Mouse (Mus musculus): Measurements from ENCODE around the gene Rnf169.
"Not testable (repeated sequence)": the region's sequence is repeated elsewhere in the genome, so short reads cannot be mapped to it uniquely, and the experiment has no call there.

The Rnf169 gene

GRCm38 (mm10) chr7:99945012-99945411 is 35.2 kb downstream of the Rnf169 start:
- DNase-seq = not testable (repeated sequence)

DNA sequence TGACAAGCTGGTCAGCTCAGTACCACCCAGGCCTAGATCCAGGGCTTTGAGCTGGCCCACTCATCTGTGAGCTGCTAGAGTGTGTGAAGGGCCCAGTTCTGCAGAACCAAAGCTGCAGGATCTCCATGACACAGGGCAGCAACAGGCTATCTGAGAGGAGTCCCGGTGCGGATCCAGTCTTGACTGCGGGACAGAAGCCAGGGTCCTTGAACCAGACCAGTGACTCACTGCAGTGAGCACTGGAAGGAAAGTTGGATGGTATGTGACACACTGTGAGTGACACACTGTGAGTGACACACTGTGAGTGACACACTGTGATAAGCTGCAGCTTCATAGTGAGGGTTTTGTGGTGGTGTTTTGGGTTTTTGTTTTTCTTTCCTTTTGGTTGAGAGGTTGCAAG is 35.7 kb downstream of the Rnf169 start:
- DNase-seq = no peak

DNA sequence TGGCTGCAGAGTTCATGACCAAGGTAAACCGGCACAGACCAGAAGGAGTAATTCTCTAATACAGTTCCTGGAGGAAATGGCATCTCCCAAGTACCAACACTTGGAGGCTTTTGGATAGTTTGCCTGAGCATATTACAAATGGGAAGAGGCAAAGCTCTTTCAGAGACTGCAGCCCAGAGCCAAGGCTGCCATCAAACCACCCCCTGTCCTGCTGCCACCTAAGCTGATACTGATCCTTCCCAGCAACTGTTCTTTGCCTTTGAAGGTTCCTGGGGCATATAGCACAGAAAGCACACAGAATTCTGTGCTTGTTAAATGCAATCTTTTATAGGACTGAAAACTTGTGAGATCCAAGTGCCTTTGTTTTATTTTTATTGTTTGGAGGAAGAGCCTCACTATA is 39.6 kb downstream of the Rnf169 start:
- no peak for DNase-seq

- DNase-seq = peak; percentile 17 to 29
These were observed 44.5 kb downstream of the Rnf169 start for GRCm38 (mm10) chr7:99935758-99936157.

DNA sequence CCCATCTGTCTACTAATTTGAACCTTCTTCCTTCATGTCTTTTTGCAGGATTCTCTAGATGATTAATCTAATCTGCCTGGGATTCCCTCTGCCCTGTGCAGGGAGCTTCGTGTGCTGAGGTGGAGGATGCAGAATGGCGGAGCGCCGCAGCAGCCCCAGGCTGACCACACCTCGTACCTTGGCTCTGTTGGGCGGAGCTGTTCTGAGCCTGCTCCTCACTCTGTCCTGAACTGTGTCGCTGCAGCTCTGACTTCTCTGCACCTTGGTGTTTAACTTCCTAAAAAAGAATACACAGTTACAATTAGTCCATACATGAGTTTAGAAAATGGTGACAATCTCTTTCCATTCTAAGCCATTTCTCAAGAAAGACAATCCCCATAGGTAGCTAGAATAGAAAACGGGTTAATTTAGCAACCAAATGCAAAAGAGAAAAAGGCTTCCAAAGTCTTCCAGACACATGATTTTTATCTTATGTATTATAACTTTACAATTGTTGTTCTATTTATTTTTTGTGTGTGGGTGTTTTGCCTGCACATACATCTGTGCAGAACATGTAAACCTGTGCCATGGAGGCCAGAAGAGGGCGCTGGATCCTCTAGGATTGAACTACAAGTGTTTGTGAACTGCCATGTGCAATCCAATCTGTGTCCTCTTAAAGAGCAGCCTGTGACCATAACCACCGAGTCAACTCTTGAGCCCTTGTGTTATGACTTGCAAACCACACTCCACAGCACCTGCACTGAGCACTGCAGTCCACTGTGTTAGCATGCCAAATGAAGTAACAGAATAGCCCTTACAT is 53.1 kb downstream of the Rnf169 start:
- DNase-seq = peak; percentile 68

DNA sequence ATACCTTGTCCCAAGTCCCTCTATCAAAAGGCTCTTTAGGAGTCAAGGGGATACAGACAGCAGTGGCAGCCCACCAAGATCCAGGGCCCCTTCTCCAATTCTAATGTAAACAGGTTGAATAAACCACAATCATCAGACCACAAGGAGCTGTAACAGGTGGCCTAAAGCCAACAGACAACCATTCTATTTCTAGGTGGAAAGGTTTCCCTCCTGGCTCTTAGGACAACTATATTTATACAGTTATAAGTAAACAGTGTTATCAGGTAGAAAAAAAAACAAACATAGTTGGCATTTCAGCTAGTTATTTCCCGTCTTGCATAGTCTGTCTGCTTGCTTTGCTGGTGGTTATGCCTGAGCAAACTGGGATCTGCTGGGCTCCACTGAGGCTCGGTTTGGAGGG is 59.8 kb downstream of the Rnf169 start:
- no peak for DNase-seq

DNA sequence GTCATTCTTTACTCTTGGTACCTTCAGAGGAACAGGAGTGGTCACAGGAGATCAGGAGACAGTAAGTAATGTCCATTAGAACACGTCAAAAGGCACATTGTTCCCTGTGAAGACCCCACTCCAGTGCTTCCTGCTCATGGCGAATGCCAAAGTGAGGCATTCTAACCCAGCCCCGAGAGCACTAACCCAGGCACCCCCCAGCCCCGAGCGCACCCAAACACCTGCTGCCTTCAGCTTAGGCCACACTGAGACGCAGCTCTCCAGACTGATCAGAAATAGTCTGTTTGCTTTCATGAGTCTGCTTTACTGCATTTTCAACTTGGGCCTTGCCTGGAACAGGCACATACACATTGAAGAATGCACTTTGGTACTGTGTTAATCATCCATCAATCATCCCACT is 60.3 kb downstream of the Rnf169 start:
- no peak for DNase-seq

DNA sequence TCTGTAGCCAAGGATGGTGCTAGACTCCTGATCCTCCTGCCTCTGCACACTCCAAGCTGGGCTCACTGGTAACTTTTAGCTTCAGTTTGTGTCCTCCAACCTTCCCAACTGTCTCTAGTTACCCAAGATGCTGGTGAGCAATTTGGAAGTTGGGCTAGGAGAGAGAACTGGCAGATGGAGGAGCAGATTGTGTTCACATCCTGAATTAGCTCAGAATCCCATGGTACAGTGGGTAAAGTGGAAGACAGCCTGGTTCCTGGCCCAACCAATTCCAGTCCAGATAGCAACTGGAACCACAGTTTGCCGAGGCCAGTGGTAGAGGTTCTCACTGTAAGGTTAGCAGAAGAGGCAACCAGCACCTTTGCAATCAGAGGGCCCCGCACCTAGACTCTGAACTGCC is 61.1 kb downstream of the Rnf169 start:
- DNase-seq = no peak

GRCm38 (mm10) chr7:99917320-99917844 is 62.9 kb downstream of the Rnf169 start:
- peak; percentile 3 to 7 for DNase-seq

DNA sequence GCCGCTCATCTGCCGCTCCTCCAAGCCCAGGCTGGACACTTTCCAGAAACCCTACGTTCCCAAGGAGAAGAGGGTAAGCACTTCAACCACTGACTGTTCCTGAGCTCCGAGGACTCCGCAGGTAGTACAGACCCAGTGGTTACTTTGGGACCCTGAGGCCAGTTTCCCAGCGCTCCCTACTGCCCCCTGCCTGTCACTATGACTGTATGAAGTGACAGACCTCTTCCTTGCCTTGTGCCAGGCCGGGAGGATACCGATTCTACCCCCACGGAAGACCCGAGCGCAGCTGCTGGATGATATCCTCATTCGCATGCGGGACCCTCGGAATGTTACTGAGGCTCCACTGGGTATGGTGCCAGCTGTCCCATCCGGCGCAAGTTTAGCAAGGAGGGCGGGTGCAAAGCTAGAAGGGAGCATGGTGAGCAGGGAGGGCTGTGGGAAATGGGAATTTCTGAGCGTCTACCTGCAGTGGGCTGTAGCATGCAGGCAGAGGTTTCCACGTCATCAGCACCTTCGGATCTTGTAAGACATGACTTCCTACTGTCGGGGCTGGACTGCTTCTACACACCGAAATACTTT is 63.4 kb downstream of the Rnf169 start:
- DNase-seq = peak; percentile 46 to 54

GRCm38 (mm10) chr7:99915511-99915910 is 64.7 kb downstream of the Rnf169 start:
- DNase-seq = no peak

DNA sequence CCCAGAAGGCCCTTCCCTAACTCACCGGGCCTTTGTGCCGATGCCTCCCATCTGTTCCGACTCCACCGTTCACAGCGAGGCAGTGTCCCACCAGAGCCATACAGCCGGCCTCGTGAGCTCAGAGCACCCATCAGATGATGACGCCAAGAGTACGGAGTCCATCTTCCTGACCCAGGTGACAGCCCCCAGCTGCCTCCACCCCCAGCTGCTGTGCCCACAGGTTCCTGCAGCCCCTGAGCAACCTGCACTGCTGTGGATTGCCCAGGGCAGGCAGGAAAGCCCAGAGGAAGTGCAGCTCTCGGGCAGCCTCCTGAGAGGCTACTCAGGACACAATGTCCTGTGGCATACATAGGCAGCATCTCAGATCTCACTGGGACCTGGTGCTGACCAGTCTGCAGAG is 65.9 kb downstream of the Rnf169 start:
- DNase-seq = no peak

- no peak for DNase-seq
These were observed 69.2 kb downstream of the Rnf169 start for GRCm38 (mm10) chr7:99911038-99911437.

- DNase-seq = no peak
These were observed 72.8 kb downstream of the Rnf169 start for GRCm38 (mm10) chr7:99907463-99907862.

GRCm38 (mm10) chr7:99906346-99906745 is 73.9 kb downstream of the Rnf169 start:
- no peak for DNase-seq

DNA sequence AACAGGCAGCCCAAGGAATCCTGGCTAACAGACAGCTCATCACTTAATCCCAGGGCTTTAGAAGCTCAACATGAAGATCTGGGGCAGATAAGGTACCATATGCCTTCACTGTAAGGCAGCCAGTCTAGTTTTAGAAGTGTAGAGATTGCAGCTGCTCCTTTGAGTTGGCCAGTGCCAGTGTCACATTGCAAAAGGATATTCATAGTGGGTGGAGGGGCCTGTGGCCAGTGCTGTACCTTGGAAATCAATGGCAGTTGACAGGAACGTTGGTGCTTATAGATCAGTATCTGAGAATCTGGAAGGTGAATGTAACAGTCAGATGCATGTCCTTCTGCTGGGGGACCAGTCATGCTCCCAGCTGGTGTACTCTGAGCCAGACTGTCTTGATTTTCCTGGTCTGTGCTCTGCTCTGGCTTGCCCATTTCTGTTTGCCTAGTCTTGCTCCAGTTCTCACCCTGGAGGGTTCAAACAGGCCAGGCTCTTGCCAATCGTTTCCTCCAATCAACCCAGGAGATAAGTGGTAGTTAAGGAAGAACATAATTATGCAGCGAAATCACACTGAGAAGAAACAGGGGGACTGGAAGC is 75.7 kb downstream of the Rnf169 start:
- no peak for DNase-seq

DNA sequence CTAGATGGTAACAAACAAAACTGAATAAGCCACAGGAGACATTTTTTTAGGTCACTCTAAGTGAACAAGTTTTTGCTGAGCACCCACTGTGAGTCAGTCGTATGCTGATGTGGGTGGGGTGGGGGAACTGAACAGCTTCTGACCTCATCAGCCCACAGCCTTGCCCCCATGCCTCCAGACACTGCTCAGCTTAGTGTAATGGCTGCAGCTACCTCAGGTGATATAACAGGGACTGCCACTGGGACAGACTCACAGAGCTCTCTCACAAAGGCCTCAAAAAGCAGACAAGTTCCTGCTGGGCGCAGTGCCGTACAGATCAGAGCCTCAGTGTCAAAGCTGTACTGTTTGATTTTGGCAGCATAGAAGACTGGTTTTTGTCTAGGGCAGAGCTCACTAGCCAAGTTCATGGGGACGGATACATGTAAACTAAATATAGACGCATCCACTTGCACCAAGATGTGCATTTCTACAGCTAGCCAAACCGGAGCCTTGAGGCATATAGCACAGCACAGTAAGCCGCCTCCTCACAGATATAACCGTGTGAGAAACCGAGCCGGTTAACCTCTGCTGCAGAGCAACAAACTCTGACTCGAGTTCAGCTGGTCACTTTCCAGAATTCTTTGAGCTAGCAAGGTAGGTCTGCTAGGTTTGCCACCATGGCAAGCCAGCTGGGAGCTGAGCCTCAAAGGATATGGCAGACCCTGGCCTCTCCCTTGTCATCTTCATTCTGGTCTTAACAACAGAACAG is 77.2 kb downstream of the Rnf169 start:
- no peak for DNase-seq

- no peak for DNase-seq
These were observed 78.0 kb downstream of the Rnf169 start for GRCm38 (mm10) chr7:99902208-99902607.

DNA sequence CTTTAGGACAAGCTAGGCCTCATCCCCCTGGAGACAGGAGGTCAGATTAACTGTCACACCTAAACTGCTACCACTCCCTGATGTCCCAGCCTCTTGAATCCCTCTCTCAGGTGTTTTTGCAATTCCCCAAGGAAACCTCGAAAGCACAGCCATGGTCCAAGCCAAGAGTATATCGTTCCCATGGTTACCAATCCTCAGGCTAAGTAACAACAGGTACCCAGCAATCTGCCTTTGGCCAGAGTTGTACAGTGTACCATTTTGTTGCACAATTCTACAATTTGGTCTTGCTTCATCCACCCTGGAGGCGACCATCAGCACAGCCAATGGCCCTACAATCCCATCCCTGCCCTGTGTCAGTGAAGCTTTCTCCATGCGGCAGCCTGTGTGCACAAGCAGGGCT is 83.3 kb downstream of the Rnf169 start:
- DNase-seq = no peak

DNA sequence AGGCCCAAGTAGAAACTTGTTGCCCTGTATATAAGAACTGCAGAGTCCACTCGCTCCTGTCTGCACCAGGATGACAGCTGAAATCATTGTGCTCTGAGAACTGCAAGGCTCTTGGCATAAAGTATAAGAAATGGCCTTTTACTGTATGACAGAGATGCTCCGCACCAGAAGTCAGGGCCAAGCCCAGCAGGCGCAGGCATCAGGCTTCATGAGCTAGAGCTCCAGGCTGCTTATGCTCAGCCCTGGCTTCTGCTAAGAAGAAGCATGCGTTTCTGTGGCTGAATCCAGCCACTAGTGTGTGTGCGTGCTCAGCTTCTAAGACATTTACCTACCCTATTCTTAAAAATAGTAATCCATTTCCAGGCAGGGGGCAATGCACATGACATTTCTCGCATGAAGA is 85.8 kb downstream of the Rnf169 start:
- DNase-seq = no peak

GRCm38 (mm10) chr7:99893967-99894366 is 86.3 kb downstream of the Rnf169 start:
- DNase-seq = no peak

- DNase-seq = no peak
These were observed 87.9 kb downstream of the Rnf169 start for GRCm38 (mm10) chr7:99892351-99892750.

DNA sequence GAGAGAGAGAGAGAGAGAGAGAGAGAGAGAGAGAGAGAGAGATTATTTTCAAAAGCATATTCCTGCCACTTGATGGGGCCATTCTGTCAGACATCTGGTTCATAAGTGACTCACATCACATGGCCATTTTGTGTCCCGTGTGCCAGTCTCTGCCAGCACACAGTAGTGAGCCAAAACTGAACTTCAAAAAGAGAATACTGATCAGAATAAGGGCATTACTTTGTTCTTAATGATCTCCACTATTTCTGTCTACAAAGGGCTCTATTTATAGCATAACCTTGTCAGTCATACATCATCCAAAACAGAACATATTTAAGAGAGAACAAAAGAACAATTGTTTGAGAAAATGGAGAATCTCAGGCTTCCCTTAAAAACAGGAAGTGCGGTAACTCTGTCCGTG is 88.8 kb downstream of the Rnf169 start:
- DNase-seq = no peak
